Mouse (Mus musculus) ES-E14 (cell line): Measurements from ENCODE around the gene Zfand6. TPM values are rescaled to one million over a fixed set of nuclear protein-coding genes. Genes with fewer than 3 reads are reported as not detected.
A peak's percentile ranks its signal among the peaks of the same experiment; 100 is the strongest.

Experiments used
- DNase-seq: peaks from one replicate; pipeline ENCODE4 v3.0.0-alpha.2; 2013; ENCODE audit warnings: low read depth, low spot score
- H3K27ac ChIP-seq: 2 replicates; pipeline ENCODE4 v1.5.1; 2012; ENCODE audit warnings: low read depth, mild to moderate bottlenecking, low read length, moderate library complexity, mixed read lengths; ENCODE audit not compliant: poor library complexity, insufficient read depth, severe bottlenecking
- H3K36me3 ChIP-seq: 2 replicates; pipeline ENCODE4 v1.6.1; 2012; ENCODE audit warnings: mild to moderate bottlenecking, low read length, moderate library complexity, mixed read lengths; ENCODE audit not compliant: control insufficient read depth, poor library complexity, insufficient read depth, severe bottlenecking
- H3K4me1 ChIP-seq, 2 experiments: fragments of 150-350 bp in 1 of 2; sonication (generic) in 1 of 2; 2 replicates each; pipeline ENCODE4 v1.6.1; 2012; ENCODE audit warnings: low read length in 2 of 2, mild to moderate bottlenecking in 1 of 2, mixed read lengths in 1 of 2; ENCODE audit not compliant: control insufficient read depth in 2 of 2, insufficient read depth in 2 of 2, poor library complexity in 1 of 2
- H3K4me3 ChIP-seq, 2 experiments: fragments of 150-350 bp in 1 of 2; sonication (generic) in 1 of 2; 2 replicates each; pipeline ENCODE4 v1.5.1; 2012; ENCODE audit warnings: low read length in 2 of 2, low read depth in 1 of 2, mild to moderate bottlenecking in 1 of 2, mixed read lengths in 1 of 2; ENCODE audit not compliant: insufficient read depth in 1 of 2, poor library complexity in 1 of 2, severe bottlenecking in 1 of 2
- H3K9ac ChIP-seq: 2 replicates; pipeline ENCODE4 v1.6.1; 2012; ENCODE audit warnings: low read depth, mild to moderate bottlenecking, low read length, mixed read lengths; ENCODE audit not compliant: poor library complexity, insufficient read depth, severe bottlenecking
- H3K9me3 ChIP-seq: fragments of 150-350 bp; sonication (generic); 2 replicates; pipeline ENCODE4 v1.6.1; 2012; ENCODE audit warnings: low read depth, mild to moderate bottlenecking, low read length; ENCODE audit not compliant: control insufficient read depth, insufficient read depth
- CHD2 ChIP-seq: IDR thresholded peaks from 2 replicates; pipeline ENCODE4 v1.6.1; 2014; ENCODE audit warnings: mild to moderate bottlenecking, low read depth, low read length, inconsistent platforms
- HCFC1 ChIP-seq: IDR thresholded peaks from 2 replicates; pipeline ENCODE4 v1.6.1; 2012; ENCODE audit warnings: low read length, inconsistent platforms, borderline replicate concordance; ENCODE audit not compliant: insufficient read depth
- MAFK ChIP-seq: IDR thresholded peaks from 2 replicates; pipeline ENCODE4 v1.6.1; 2014; ENCODE audit warnings: mild to moderate bottlenecking, low read depth, low read length, inconsistent platforms; ENCODE audit not compliant: insufficient read depth
- ZC3H11A ChIP-seq: IDR thresholded peaks from 2 replicates; pipeline ENCODE4 v1.6.1; 2012; ENCODE audit warnings: low read depth, mild to moderate bottlenecking, inconsistent platforms, low read length, borderline replicate concordance
- ZNF384 ChIP-seq: IDR thresholded peaks from 2 replicates; pipeline ENCODE4 v1.6.1; 2012; ENCODE audit warnings: low read depth, low read length, inconsistent platforms
- in situ Hi-C, 2 experiments: fragments of 600-800 bp; cut with MboI; formaldehyde crosslinking; loops; one replicate each; pipeline ENCODE4 v1.15.1; 2025; ENCODE audit warnings: low sequenced_read_pairs in 2 of 2, inconsistent platforms in 1 of 2; ENCODE audit not compliant: unreplicated experiment in 2 of 2
- total RNA-seq: library from RNA; depleted of rRNA; stranded (reverse); fragments of 300-350 nt; gene quantifications from 2 replicates; pipeline ENCODE4 v1.2.3, GENCODE M21; 2012

Zfand6 gene
- total RNA-seq, 1 experiment = 47.9 TPM

DNA sequence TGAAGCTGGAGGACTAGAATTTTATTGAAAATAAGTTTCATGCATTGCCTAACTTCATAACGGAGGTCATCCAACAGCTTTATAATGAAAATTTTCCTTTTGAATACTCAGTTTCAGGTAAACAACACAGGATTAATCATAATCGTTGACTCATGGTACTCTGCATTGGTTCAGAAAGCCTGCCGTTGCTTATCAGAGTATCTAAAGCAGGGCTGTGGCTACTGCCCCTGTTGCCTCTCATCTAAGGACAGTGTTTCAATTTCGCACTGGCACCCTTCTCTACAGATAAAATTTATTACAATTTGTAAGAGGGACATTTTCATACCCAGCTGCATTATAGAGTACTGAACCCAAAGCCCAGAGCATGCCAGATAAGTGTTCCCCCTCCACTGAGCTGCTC, 77.3 kb downstream of the Zfand6 start:
- Histone ChIP-seq H3K27ac (no peak overlapping the region), H3K9ac (no peak overlapping the region), H3K4me3 (no peak overlapping the region), H3K9me3 (no peaks in the 10 kb centered on the region), H3K4me1 (no peaks in the 10 kb centered on the region), H3K36me3 (no peaks in the 10 kb centered on the region)
- TF ChIP-seq MAFK (no peak), CHD2 (no peak), HCFC1 (no peak), ZC3H11A (no peak), ZNF384 (no peak)
- no peak for DNase-seq
- in situ Hi-C loops = no loop called here

DNA sequence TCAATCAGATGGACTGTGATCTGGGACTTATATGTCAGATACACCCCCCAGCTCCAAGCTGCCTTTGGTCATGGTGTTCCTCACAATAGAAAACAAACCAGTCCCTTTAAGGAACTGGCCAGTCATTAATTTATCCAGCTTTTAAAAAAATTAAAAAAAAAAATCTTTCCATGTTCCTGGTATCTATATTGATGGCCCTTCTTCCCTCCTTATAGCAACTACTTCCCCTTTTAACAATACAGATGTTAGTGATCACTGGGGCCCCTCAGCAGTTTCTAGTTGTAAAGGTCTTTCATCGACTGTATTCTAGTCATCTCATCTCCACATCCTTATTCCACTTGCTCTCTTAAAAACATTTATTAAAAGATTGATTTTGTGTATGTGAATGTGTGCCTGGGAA, 78.2 kb downstream of the Zfand6 start:
- TF ChIP-seq HCFC1 = no peak
- no peak for TF ChIP-seq ZC3H11A
- no peak for TF ChIP-seq ZNF384
- TF ChIP-seq MAFK = no peak
- TF ChIP-seq CHD2 = no peak
- H3K27ac ChIP-seq = no peak overlapping the region
- no peak for DNase-seq
- no peaks in the 10 kb centered on the region for H3K36me3 ChIP-seq
- H3K9ac ChIP-seq = no peak overlapping the region
- in situ Hi-C loops = no loop called here
- no peak overlapping the region for H3K4me3 ChIP-seq
- H3K9me3 ChIP-seq = no peaks in the 10 kb centered on the region
- H3K4me1 ChIP-seq = 0 out of 4 replicates have a peak, but pooled peaks cover 0 to 2% of the 10 kb centered on the region in 2 experiments

DNA sequence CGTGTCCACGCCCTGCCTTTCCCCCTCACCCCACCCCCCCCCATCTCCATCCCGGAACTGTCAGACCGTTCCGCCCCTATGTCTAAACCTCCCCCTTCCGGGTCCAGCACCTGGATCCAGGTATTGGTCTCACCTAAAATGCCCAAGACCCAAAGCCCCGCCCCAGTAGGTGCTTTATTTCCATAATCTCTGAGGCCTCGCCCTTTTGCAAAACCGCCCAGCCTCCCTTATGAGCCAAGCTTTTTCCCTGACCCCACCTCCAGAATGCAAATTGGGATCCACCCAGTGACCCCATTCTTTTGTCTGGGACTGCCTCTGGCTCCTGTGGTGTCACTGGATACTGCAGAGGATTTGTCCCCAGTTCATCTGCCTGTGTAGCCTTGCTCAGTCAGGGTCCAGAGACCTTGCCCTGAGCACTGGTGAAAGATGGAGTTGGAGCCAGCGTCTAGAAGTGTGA, 83.4 kb downstream of the Zfand6 start, which contains the start of gene Fah:
Fah (minus strand) TSS at position 430 of the 457 bp plus-strand sequence.
- peak; percentile 91 for DNase-seq

DNA sequence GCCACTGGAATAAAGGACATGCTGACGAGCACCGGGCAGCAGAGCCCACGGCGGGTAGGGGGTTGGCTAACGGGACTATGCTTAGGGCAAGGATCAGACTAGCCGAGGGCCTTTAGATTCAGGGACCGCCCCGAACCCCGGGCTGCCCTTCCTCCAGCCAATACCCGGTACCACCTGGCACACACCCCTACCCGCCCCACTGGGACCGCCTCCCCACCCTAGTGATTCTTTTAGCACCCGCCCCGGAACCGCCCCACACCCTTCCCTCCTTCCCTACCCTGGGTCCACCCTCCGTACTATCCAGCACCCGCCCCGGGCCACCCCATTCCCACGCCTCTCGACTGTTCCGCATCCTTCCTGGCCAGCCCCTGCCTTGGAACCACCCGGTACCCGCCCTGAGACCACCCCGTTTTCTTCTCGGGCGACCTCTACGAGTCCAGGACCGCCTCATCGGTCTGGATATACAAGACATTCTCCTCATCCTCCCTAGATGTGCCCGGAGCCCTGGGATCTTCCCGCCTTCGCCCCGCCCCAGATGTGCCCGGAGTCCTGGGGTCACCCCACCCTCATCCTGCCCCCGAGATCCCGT, 84.0 kb downstream of the Zfand6 start:
- H3K27ac ChIP-seq = peak overlapping the region; percentile 76
- peak overlapping the region; percentile 80 for H3K9ac ChIP-seq
- TF ChIP-seq MAFK (no peak), HCFC1 (no peak), CHD2 (no peak), ZNF384 (no peak), ZC3H11A (no peak)
- H3K4me1 ChIP-seq = peaks cover 0 to 5% of the 10 kb centered on the region in 2 experiments; a peak in 1 of 4 replicates
- H3K4me3 ChIP-seq = peak overlapping the region; percentile 73 to 99
- in situ Hi-C loops = no loop called here
- H3K36me3 ChIP-seq = no peaks in the 10 kb centered on the region; the same call in 1 of the 2 replicates
- peak; percentile 68 for DNase-seq
- no peaks in the 10 kb centered on the region for H3K9me3 ChIP-seq

More for the DNA sequence above, 83.4 kb downstream of the Zfand6 start, which contains the start of gene Fah:
- peak; percentile 46; the same call in 1 of the 2 replicates for TF ChIP-seq HCFC1
- TF ChIP-seq CHD2 = no peak
- no peaks in the 10 kb centered on the region for H3K9me3 ChIP-seq
- peaks cover 0 to 5% of the 10 kb centered on the region in 2 experiments; a peak in 1 of 4 replicates for H3K4me1 ChIP-seq
- in situ Hi-C loops = no loop called here
- H3K36me3 ChIP-seq = no peaks in the 10 kb centered on the region
- H3K27ac ChIP-seq = peak within 1 kb of the TSS; percentile 76
- H3K4me3 ChIP-seq = peak within 1 kb of the TSS; percentile 73 to 99
- H3K9ac ChIP-seq = peak within 1 kb of the TSS; percentile 80
